Mouse (Mus musculus) cerebellum, adult 2 months (tissue): Measurements from ENCODE around the gene Dab2ip. TPM values are rescaled to one million over a fixed set of nuclear protein-coding genes. Genes with fewer than 3 reads are reported as not detected.

Experiments
- DNase-seq, 2 experiments: peaks; one replicate each; pipeline ENCODE4 v3.0.0; 2021
- H3K27ac ChIP-seq: fragments of 200-500 bp; 2 replicates; pipeline ENCODE4 v1.5.1; 2012; ENCODE audit warnings: low read length, control low read depth, inconsistent platforms; ENCODE audit not compliant: insufficient read depth
- H3K27me3 ChIP-seq: fragments of 200-500 bp; 2 replicates; pipeline ENCODE4 v1.6.1; 2012; ENCODE audit warnings: inconsistent platforms, mild to moderate bottlenecking, low read length, moderate library complexity; ENCODE audit not compliant: control insufficient read depth, insufficient read depth
- H3K4me1 ChIP-seq: fragments of 200-500 bp; 2 replicates; pipeline ENCODE4 v1.6.1; 2011; ENCODE audit warnings: low read length; ENCODE audit not compliant: control insufficient read depth, insufficient read depth
- H3K4me3 ChIP-seq: fragments of 200-500 bp; replicated peaks from 2 replicates; pipeline ENCODE3; 2011; ENCODE audit warnings: mild to moderate bottlenecking, low read depth, low read length, control low read depth; ENCODE audit not compliant: insufficient read depth
- CTCF ChIP-seq: fragments of 200-500 bp; IDR thresholded peaks from 2 replicates; pipeline ENCODE4 v1.5.1; 2011; ENCODE audit warnings: low read depth, mild to moderate bottlenecking, control low read depth, low read length, moderate library complexity, borderline replicate concordance; ENCODE audit not compliant: insufficient read depth
- POLR2A ChIP-seq: fragments of 200-500 bp; IDR thresholded peaks from 2 replicates; pipeline ENCODE4 v1.6.1; 2011; ENCODE audit warnings: low read length, control low read depth, borderline replicate concordance; ENCODE audit not compliant: insufficient read depth
- WGBS: fragments of 180-500 bp; shearing (Covaris S2); methylation state at CpG from one replicate; pipeline ENCODE4 v1.1.7; 2018; 5-methylcytosine and 5-hydroxymethylcytosine counted together
- polyA plus RNA-seq: library from polyadenylated mRNA; depleted of rRNA; stranded (reverse); fragments of >200 nt; gene quantifications from 2 replicates; pipeline ENCODE4 v1.2.3, GENCODE M21; 2012

Gene Dab2ip
- polyA plus RNA-seq, 1 experiment, result 136 TPM

GRCm38 (mm10) chr2:35720104-35720503 lies 162.0 kb downstream of the Dab2ip start:
- TF ChIP-seq CTCF (no peak), POLR2A (no peak)
- 7% methylated on average over 12 of the region's 12 CpGs for WGBS
- H3K27me3 ChIP-seq, result no peaks in the 10 kb centered on the region
- peak overlapping the region; percentile 70 for H3K27ac ChIP-seq
- DNase-seq, result peak; percentile 75 to 76
- H3K4me1 ChIP-seq, result peaks cover 73% of the 10 kb centered on the region
- no peak overlapping the region for H3K4me3 ChIP-seq

GRCm38 (mm10) chr2:35720550-35720949 lies 162.5 kb downstream of the Dab2ip start:
- no peak for TF ChIP-seq CTCF
- no peak for TF ChIP-seq POLR2A
- H3K27ac ChIP-seq, result peak overlapping the region; percentile 70
- H3K4me1 ChIP-seq, result peaks cover 68% of the 10 kb centered on the region
- WGBS, result 14% methylated on average over 13 of the region's 13 CpGs
- DNase-seq, result peak in 1 of 2 experiments; percentile 56
- H3K27me3 ChIP-seq, result no peaks in the 10 kb centered on the region
- no peak overlapping the region for H3K4me3 ChIP-seq

- peaks cover 68% of the 10 kb centered on the region for H3K4me1 ChIP-seq
- no peak for DNase-seq
- H3K27me3 ChIP-seq, result no peaks in the 10 kb centered on the region
- 37% methylated on average over 9 of the region's 9 CpGs for WGBS
- no peak for TF ChIP-seq POLR2A
- no peak for TF ChIP-seq CTCF
- peak overlapping the region; percentile 70 for H3K27ac ChIP-seq
- no peak overlapping the region for H3K4me3 ChIP-seq
Observed at GRCm38 (mm10) chr2:35720956-35721355, 162.9 kb downstream of the Dab2ip start.

- no peaks in the 10 kb centered on the region for H3K27me3 ChIP-seq
- no peak overlapping the region for H3K4me3 ChIP-seq
- TF ChIP-seq POLR2A (no peak), CTCF (peak; percentile 45)
- WGBS, result 19% methylated on average over 9 of the region's 9 CpGs
- H3K4me1 ChIP-seq, result peaks cover 64% of the 10 kb centered on the region
- H3K27ac ChIP-seq, result peak overlapping the region; percentile 31; the same call in 1 of the 2 replicates
- DNase-seq, result peak; percentile 75 to 76
Observed at GRCm38 (mm10) chr2:35722821-35723220, 164.8 kb downstream of the Dab2ip start.

DNA sequence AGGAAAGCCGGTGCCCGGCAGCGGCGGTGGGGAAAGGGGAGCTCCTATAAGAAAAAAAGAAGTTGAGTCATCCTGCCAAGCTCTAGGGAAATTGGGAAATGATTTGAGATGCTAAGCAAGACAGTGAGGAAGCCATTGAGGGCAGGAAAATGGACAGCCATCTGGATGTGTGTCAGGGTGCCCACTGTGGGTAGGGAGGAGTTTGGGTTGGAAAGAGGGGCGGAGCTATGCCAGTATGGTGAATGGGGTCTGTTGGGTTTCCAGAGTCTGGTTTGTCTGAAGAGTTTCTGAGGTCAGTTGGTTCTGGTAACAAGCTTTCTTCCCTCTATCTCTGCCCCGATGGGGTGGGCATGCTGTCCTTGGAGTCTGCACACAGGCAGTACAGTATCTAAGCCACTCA lies 165.2 kb downstream of the Dab2ip start:
- Histone ChIP-seq H3K27ac (peak overlapping the region; percentile 31), H3K27me3 (no peaks in the 10 kb centered on the region), H3K4me3 (no peak overlapping the region), H3K4me1 (peaks cover 61% of the 10 kb centered on the region)
- no peak for DNase-seq
- WGBS, result 27% methylated on average over 6 of the region's 6 CpGs
- TF ChIP-seq POLR2A (no peak), CTCF (no peak)

GRCm38 (mm10) chr2:35723691-35724090 lies 165.6 kb downstream of the Dab2ip start:
- TF ChIP-seq CTCF, result no peak
- no peak for TF ChIP-seq POLR2A
- H3K4me1 ChIP-seq, result peaks cover 61% of the 10 kb centered on the region
- DNase-seq, result peak; percentile 77 to 78
- no peaks in the 10 kb centered on the region for H3K27me3 ChIP-seq
- no peak overlapping the region for H3K4me3 ChIP-seq
- H3K27ac ChIP-seq, result peak overlapping the region; percentile 57
- 12% methylated on average over 7 of the region's 7 CpGs for WGBS

DNA sequence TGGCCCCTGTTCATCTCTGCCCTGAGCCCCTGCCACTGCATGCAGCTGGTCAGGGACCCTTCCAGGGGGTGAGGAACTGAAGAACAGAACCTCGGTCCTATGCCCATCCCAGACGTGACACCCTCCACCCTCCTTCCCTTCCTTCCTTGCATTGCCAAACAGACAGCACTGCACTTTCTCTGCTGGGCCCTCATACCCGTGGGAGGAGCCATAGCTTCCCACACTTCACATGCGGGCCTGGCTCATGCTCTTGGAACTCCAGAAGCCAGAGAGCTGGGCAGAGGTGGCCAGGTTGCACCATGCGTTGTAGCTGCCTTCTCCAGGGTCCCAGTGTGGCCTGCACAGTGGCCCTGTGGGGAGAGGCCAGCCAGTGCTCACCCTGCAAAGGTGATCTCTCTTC lies 170.6 kb downstream of the Dab2ip start:
- TF ChIP-seq CTCF (no peak), POLR2A (no peak)
- Histone ChIP-seq H3K27ac (peak overlapping the region; percentile 19; the same call in 1 of the 2 replicates), H3K4me3 (no peak overlapping the region), H3K4me1 (peaks cover 22% of the 10 kb centered on the region), H3K27me3 (no peaks in the 10 kb centered on the region)
- DNase-seq, result no peak
- WGBS, result 26% methylated on average over 5 of the region's 5 CpGs
